Mouse (Mus musculus) embryonic facial prominence, embryonic 14.5 days (tissue): Measurements from ENCODE around the gene Fbxw17. TPM values are rescaled to one million over a fixed set of nuclear protein-coding genes. Genes with fewer than 3 reads are reported as not detected.
"Not testable (repeated sequence)": the region's sequence is repeated elsewhere in the genome, so short reads cannot be mapped to it uniquely, and the experiment has no call there.

ENCODE experiments used
- ATAC-seq: fragments of 200-750 bp; cut with Nextera tagmentation; 2 replicates; pipeline ENCODE4 v1.8.0; 2017; ENCODE audit warnings: low read depth, moderate number of reproducible peaks, moderate TSS enrichment
- DNase-seq: peaks from one replicate; pipeline ENCODE4 v3.0.0-alpha.2; 2015; ENCODE audit warnings: low spot score
- H3K27ac ChIP-seq: fragments of 300-500 bp; sonication (generic); replicated peaks from 2 replicates; pipeline ENCODE4 v1.5.1; 2014; ENCODE audit warnings: low read depth, mild to moderate bottlenecking, low read length, moderate library complexity
- H3K27me3 ChIP-seq: fragments of 300-500 bp; sonication (generic); replicated peaks from 2 replicates; pipeline ENCODE4 v1.6.1; 2014; ENCODE audit warnings: low read length; ENCODE audit not compliant: control insufficient read depth, insufficient read depth
- H3K36me3 ChIP-seq: fragments of 300-500 bp; sonication (generic); 2 replicates; pipeline ENCODE4 v1.6.1; 2014; ENCODE audit warnings: low read length, mixed read lengths; ENCODE audit not compliant: control insufficient read depth, insufficient read depth
- H3K4me1 ChIP-seq: fragments of 300-500 bp; sonication (generic); 2 replicates; pipeline ENCODE4 v1.6.1; 2014; ENCODE audit warnings: antibody characterized with exemption, low read length; ENCODE audit not compliant: control insufficient read depth, insufficient read depth
- H3K4me2 ChIP-seq: fragments of 300-500 bp; sonication (generic); 2 replicates; pipeline ENCODE4 v1.6.1; 2014; ENCODE audit warnings: low read depth, mild to moderate bottlenecking, low read length, moderate library complexity, mixed read lengths
- H3K4me3 ChIP-seq: fragments of 300-500 bp; sonication (generic); 2 replicates; pipeline ENCODE4 v1.5.1; 2014; ENCODE audit warnings: low read depth, mild to moderate bottlenecking, low read length
- H3K9ac ChIP-seq: fragments of 300-500 bp; sonication (generic); 2 replicates; pipeline ENCODE4 v1.6.1; 2014; ENCODE audit warnings: low read depth, mild to moderate bottlenecking, low read length, moderate library complexity, mixed read lengths
- H3K9me3 ChIP-seq: fragments of 300-500 bp; sonication (generic); 2 replicates; pipeline ENCODE4 v1.6.1; 2016; ENCODE audit warnings: low read length; ENCODE audit not compliant: control insufficient read depth
- WGBS: fragments of 180-500 bp; shearing (Covaris S2); extraction: QIAGEN DNeasy Blood & Tissue Kit; methylation state at CpG from one replicate; pipeline ENCODE4 v1.1.7; 2014; 5-methylcytosine and 5-hydroxymethylcytosine counted together
- polyA plus RNA-seq: library from polyadenylated mRNA; unstranded; fragments of >200 nt; fragmentation: Nextera tagmentation; extraction: Ambion mirVana; gene quantifications from 2 replicates; pipeline ENCODE4 v1.2.1, GENCODE M21; 2014

Fbxw17 gene
- polyA plus RNA-seq, 1 experiment from 2014 or later = 33.7 TPM

GRCm38 (mm10) chr13:50445261-50445660 is 27.6 kb downstream of the Fbxw17 start:
- Histone ChIP-seq H3K27ac (no peak overlapping the region), H3K4me1 (no peaks in the 10 kb centered on the region), H3K4me3 (no peak overlapping the region), H3K9ac (no peak overlapping the region), H3K27me3 (no peaks in the 10 kb centered on the region), H3K9me3 (no peaks in the 10 kb centered on the region), H3K4me2 (no peak overlapping the region), H3K36me3 (no peaks in the 10 kb centered on the region)
- DNase-seq (no peak), ATAC-seq (no peak)
- WGBS = 39% methylated on average over 4 of the region's 4 CpGs

GRCm38 (mm10) chr13:50452266-50452665 is 34.6 kb downstream of the Fbxw17 start:
- not testable (repeated sequence) for ATAC-seq

GRCm38 (mm10) chr13:50453426-50453825 is 35.8 kb downstream of the Fbxw17 start:
- ATAC-seq (peak; percentile 70; the same call in 1 of the 2 replicates), DNase-seq (peak; percentile 52)
- Histone ChIP-seq H3K27ac (no peak overlapping the region), H3K9ac (no peak overlapping the region), H3K4me2 (no peak overlapping the region), H3K9me3 (no peaks in the 10 kb centered on the region), H3K4me3 (no peak overlapping the region), H3K4me1 (no peaks in the 10 kb centered on the region), H3K36me3 (no peaks in the 10 kb centered on the region), H3K27me3 (no peaks in the 10 kb centered on the region)
- WGBS = 21% methylated on average over 4 of the region's 4 CpGs

More at GRCm38 (mm10) chr13:50452266-50452665, 34.6 kb downstream of the Fbxw17 start:
- H3K36me3 ChIP-seq, DNase-seq, H3K4me3 ChIP-seq, H3K9ac ChIP-seq, H3K4me1 ChIP-seq, H3K27ac ChIP-seq, H3K27me3 ChIP-seq, H3K4me2 ChIP-seq, H3K9me3 ChIP-seq: not testable (repeated sequence)
- WGBS = 72% methylated on average over 9 of the region's 9 CpGs

- H3K9ac ChIP-seq, H3K9me3 ChIP-seq, ATAC-seq, H3K4me1 ChIP-seq, H3K27me3 ChIP-seq, H3K4me2 ChIP-seq, H3K27ac ChIP-seq, H3K36me3 ChIP-seq, DNase-seq, H3K4me3 ChIP-seq: not testable (repeated sequence)
- 61% methylated on average over 2 of the region's 2 CpGs for WGBS
Observed at GRCm38 (mm10) chr13:50460433-50460832, 42.8 kb downstream of the Fbxw17 start.

GRCm38 (mm10) chr13:50464621-50465562 is 47.2 kb downstream of the Fbxw17 start:
- Histone ChIP-seq H3K27ac (no peak overlapping the region), H3K4me3 (peak overlapping the region; percentile 23), H3K4me1 (no peaks in the 10 kb centered on the region), H3K36me3 (no peaks in the 10 kb centered on the region), H3K27me3 (no peaks in the 10 kb centered on the region), H3K9me3 (no peaks in the 10 kb centered on the region), H3K4me2 (peak overlapping the region; percentile 48), H3K9ac (no peak overlapping the region)
- 41% methylated on average over 27 of the region's 27 CpGs for WGBS
- DNase-seq (peak; percentile 2), ATAC-seq (no peak)

GRCm38 (mm10) chr13:50467007-50467406 is 49.3 kb downstream of the Fbxw17 start, which contains the start of gene Nutm2:
Gene Nutm2, plus strand, starts transcription at chr13:50467307.
- no peaks in the 10 kb centered on the region for H3K27me3 ChIP-seq
- H3K4me3 ChIP-seq = no peak within 1 kb of the TSS
- H3K9me3 ChIP-seq = no peaks in the 10 kb centered on the region
- no peaks in the 10 kb centered on the region for H3K4me1 ChIP-seq
- DNase-seq (no peak), ATAC-seq (no peak)
- no peak within 1 kb of the TSS for H3K4me2 ChIP-seq
- WGBS = 76% methylated on average over 4 of the region's 4 CpGs
- no peaks in the 10 kb centered on the region for H3K36me3 ChIP-seq
- H3K9ac ChIP-seq = no peak within 1 kb of the TSS
- H3K27ac ChIP-seq = no peak within 1 kb of the TSS

Other genes with a start within 250 kb of the Fbxw17 start
- not detected in 2 replicates for gene Gm906, start 167.6 kb upstream of the Fbxw17 start, polyA plus RNA-seq
- gene Gm47429, start 26.0 kb downstream of the Fbxw17 start, polyA plus RNA-seq = not detected in 2 replicates
- gene Nutm2, start 49.4 kb downstream of the Fbxw17 start, polyA plus RNA-seq = not detected in 2 replicates
- gene Gm904, start 225.4 kb downstream of the Fbxw17 start, polyA plus RNA-seq = not detected in 2 replicates